Mouse (Mus musculus) v-Abl transformed pro-B cells (cell line): Measurements from ENCODE around the gene Tvp23b.

ENCODE experiments used
- in situ Hi-C, 2 experiments: fragments of 400-800 bp; cut with MboI; formaldehyde crosslinking; loops; one replicate each; pipeline ENCODE4 v1.15.1; 2025; ENCODE audit not compliant: unreplicated experiment in 2 of 2

Tvp23b gene

GRCm38 (mm10) chr11:62879220-62880048, at the start of gene Tvp23b:
Gene Tvp23b (plus strand): TSS chr11:62879455.
- in situ Hi-C loops: loop anchor here in 1 of 2 experiments (5.0 to 25.0 kb wide), 2 partner anchors 57 to 1183 kb away; partner anchors contain the start of gene Trim16

GRCm38 (mm10) chr11:62830387-62830786, 48.9 kb upstream of the Tvp23b start:
- in situ Hi-C loops: no loop called here

GRCm38 (mm10) chr11:62831906-62832305, 47.3 kb upstream of the Tvp23b start:
- in situ Hi-C loops: no loop called here

GRCm38 (mm10) chr11:62844562-62844961, 34.7 kb upstream of the Tvp23b start:
- in situ Hi-C loops: no loop called here

- in situ Hi-C loops: no loop called here
Observed at GRCm38 (mm10) chr11:62845730-62846129, 33.5 kb upstream of the Tvp23b start.

- in situ Hi-C loops: no loop called here
Observed at GRCm38 (mm10) chr11:62846961-62847654, 32.1 kb upstream of the Tvp23b start, which contains the start of gene Fbxw10. Gene Fbxw10 (plus strand): TSS chr11:62847069.

GRCm38 (mm10) chr11:62847655-62848191, 31.5 kb upstream of the Tvp23b start:
- in situ Hi-C loops: no loop called here

- in situ Hi-C loops: no loop called here
Observed at GRCm38 (mm10) chr11:62848301-62848700, 31.0 kb upstream of the Tvp23b start.

- in situ Hi-C loops: loop anchor here in 1 of 2 experiments (5.0 kb wide), 1 partner anchor 94 kb away; no protein-coding TSS in a partner anchor
Observed at GRCm38 (mm10) chr11:62851199-62851598, 28.1 kb upstream of the Tvp23b start.

- in situ Hi-C loops: loop anchor here in 1 of 2 experiments (5.0 kb wide), 1 partner anchor 96 kb away; no protein-coding TSS in a partner anchor
Observed at GRCm38 (mm10) chr11:62853334-62853733, 25.9 kb upstream of the Tvp23b start.

- in situ Hi-C loops: no loop called here
Observed at GRCm38 (mm10) chr11:62865562-62865961, 13.7 kb upstream of the Tvp23b start.

- in situ Hi-C loops: no loop called here
Observed at GRCm38 (mm10) chr11:62866685-62867084, 12.6 kb upstream of the Tvp23b start.

GRCm38 (mm10) chr11:62869201-62869600, 10.1 kb upstream of the Tvp23b start:
- in situ Hi-C loops: no loop called here

- in situ Hi-C loops: no loop called here
Observed at GRCm38 (mm10) chr11:62869715-62870371, 9.4 kb upstream of the Tvp23b start.

GRCm38 (mm10) chr11:62873479-62873878, 5.8 kb upstream of the Tvp23b start:
- in situ Hi-C loops: no loop called here

- in situ Hi-C loops: loop anchor here in 1 of 2 experiments (5.0 to 25.0 kb wide), 2 partner anchors 53 to 1187 kb away; partner anchors contain the start of gene Trim16
Observed at GRCm38 (mm10) chr11:62875696-62876095, 3.6 kb upstream of the Tvp23b start.

GRCm38 (mm10) chr11:62876445-62876844, 2.8 kb upstream of the Tvp23b start:
- in situ Hi-C loops: loop anchor here in 1 of 2 experiments (5.0 to 25.0 kb wide), 2 partner anchors 54 to 1186 kb away; partner anchors contain the start of gene Trim16

GRCm38 (mm10) chr11:62877391-62877790, 1.9 kb upstream of the Tvp23b start:
- in situ Hi-C loops: loop anchor here in 1 of 2 experiments (5.0 to 25.0 kb wide), 2 partner anchors 55 to 1185 kb away; partner anchors contain the start of gene Trim16

GRCm38 (mm10) chr11:62878728-62879127, 527 bp upstream of the Tvp23b start:
- in situ Hi-C loops: loop anchor here in 1 of 2 experiments (5.0 to 25.0 kb wide), 2 partner anchors 56 to 1184 kb away; partner anchors contain the start of gene Trim16

GRCm38 (mm10) chr11:62883407-62883806, 4.2 kb downstream of the Tvp23b start:
- in situ Hi-C loops: loop anchor here in 1 of 2 experiments (25.0 kb wide), 1 partner anchor 1179 kb away; no protein-coding TSS in a partner anchor
